Mouse (Mus musculus) T-helper 1 cell (primary cell): ENCODE results near the gene Dcaf12.

Experiments
- in situ Hi-C: fragments of 300-600 bp; cut with MboI, MseI; formaldehyde crosslinking; loops from one replicate; pipeline ENCODE4 v1.15.1; 2025; ENCODE audit warnings: high pct_unique_total_duplicates

The Dcaf12 gene

GRCm38 (mm10) chr4:41310567-41311563 is 3.8 kb downstream of the Dcaf12 start:
- in situ Hi-C loops: no loop called here

GRCm38 (mm10) chr4:41307406-41307805 is 7.3 kb downstream of the Dcaf12 start:
- in situ Hi-C loops: no loop called here

- in situ Hi-C loops: no loop called here
Observed at GRCm38 (mm10) chr4:41304302-41304701, 10.4 kb downstream of the Dcaf12 start.

GRCm38 (mm10) chr4:41303671-41304070 is 11.0 kb downstream of the Dcaf12 start:
- in situ Hi-C loops: no loop called here

GRCm38 (mm10) chr4:41298976-41299375 is 15.7 kb downstream of the Dcaf12 start:
- in situ Hi-C loops: no loop called here

GRCm38 (mm10) chr4:41295960-41296359 is 18.7 kb downstream of the Dcaf12 start:
- in situ Hi-C loops: no loop called here

GRCm38 (mm10) chr4:41295507-41295906 is 19.2 kb downstream of the Dcaf12 start:
- in situ Hi-C loops: no loop called here

GRCm38 (mm10) chr4:41293907-41294306 is 20.8 kb downstream of the Dcaf12 start:
- in situ Hi-C loops: no loop called here

- in situ Hi-C loops: no loop called here
Observed at GRCm38 (mm10) chr4:41289802-41290201, 24.9 kb downstream of the Dcaf12 start.

GRCm38 (mm10) chr4:41286420-41286819 is 28.3 kb downstream of the Dcaf12 start:
- in situ Hi-C loops: no loop called here

GRCm38 (mm10) chr4:41284087-41284486 is 30.6 kb downstream of the Dcaf12 start:
- in situ Hi-C loops: no loop called here

- in situ Hi-C loops: no loop called here
Observed at GRCm38 (mm10) chr4:41275927-41276326, 38.8 kb downstream of the Dcaf12 start.

- in situ Hi-C loops: loop anchor here (5.0 kb wide), 1 partner anchor 1737 kb away; the partner anchor contains the start of gene Fancg
Observed at GRCm38 (mm10) chr4:41274980-41275850, 39.5 kb downstream of the Dcaf12 start, which contains the start of gene Ubap2. Gene Ubap2, minus strand, starts transcription at chr4:41275144.

GRCm38 (mm10) chr4:41274377-41274979 is 40.2 kb downstream of the Dcaf12 start:
- in situ Hi-C loops: loop anchor here (5.0 kb wide), 1 partner anchor 1738 kb away; the partner anchor contains the start of gene Fancg

GRCm38 (mm10) chr4:41268133-41268532 is 46.6 kb downstream of the Dcaf12 start:
- in situ Hi-C loops: no loop called here

GRCm38 (mm10) chr4:41266350-41266749 is 48.3 kb downstream of the Dcaf12 start:
- in situ Hi-C loops: no loop called here

- in situ Hi-C loops: no loop called here
Observed at GRCm38 (mm10) chr4:41260691-41261090, 54.0 kb downstream of the Dcaf12 start.

GRCm38 (mm10) chr4:41259019-41259418 is 55.7 kb downstream of the Dcaf12 start:
- in situ Hi-C loops: no loop called here

- in situ Hi-C loops: no loop called here
Observed at GRCm38 (mm10) chr4:41257752-41258151, 56.9 kb downstream of the Dcaf12 start.

GRCm38 (mm10) chr4:41255564-41256210 is 59.0 kb downstream of the Dcaf12 start:
- in situ Hi-C loops: no loop called here

GRCm38 (mm10) chr4:41253756-41254155 is 60.9 kb downstream of the Dcaf12 start:
- in situ Hi-C loops: no loop called here
